Mouse (Mus musculus): ENCODE measurements at regions not wholly inside any gene's neighbourhood (a gene's known extent, or its start where the extent isn't known, plus 50 kb on each side); places are given as distances from the start of the nearest gene placed in this dataset.

GRCm38 (mm10) chr14:111971857-111972256 is 297.0 kb downstream of the Slitrk5 start:
- ATAC-seq (replicated peaks; ENCODE audit: insufficient number of reproducible peaks, low FRiP score, low TSS enrichment, poor library complexity, severe bottlenecking) = no peak

- no peak for ATAC-seq (replicated peaks; ENCODE audit: insufficient number of reproducible peaks, low FRiP score, low TSS enrichment, poor library complexity, severe bottlenecking)
These were observed 321.0 kb downstream of the Slitrk5 start for GRCm38 (mm10) chr14:111995809-111996458.

- no peak for ATAC-seq (replicated peaks; ENCODE audit: insufficient number of reproducible peaks, low FRiP score, low TSS enrichment, poor library complexity, severe bottlenecking)
These were observed 327.2 kb downstream of the Slitrk5 start for GRCm38 (mm10) chr14:112002146-112002545.

- ATAC-seq (replicated peaks; ENCODE audit: insufficient number of reproducible peaks, low FRiP score, low TSS enrichment, poor library complexity, severe bottlenecking) = no peak
These were observed 328.0 kb downstream of the Slitrk5 start for GRCm38 (mm10) chr14:112002881-112003280.

- ATAC-seq (replicated peaks; ENCODE audit: insufficient number of reproducible peaks, low FRiP score, low TSS enrichment, poor library complexity, severe bottlenecking) = no peak
These were observed 333.8 kb downstream of the Slitrk5 start for GRCm38 (mm10) chr14:112008651-112009050.

- ATAC-seq (replicated peaks; ENCODE audit: insufficient number of reproducible peaks, low FRiP score, low TSS enrichment, poor library complexity, severe bottlenecking) = no peak
These were observed 354.4 kb downstream of the Slitrk5 start for GRCm38 (mm10) chr14:112029331-112029730.

- ATAC-seq (replicated peaks; ENCODE audit: insufficient number of reproducible peaks, low FRiP score, low TSS enrichment, poor library complexity, severe bottlenecking) = 0 out of 2 replicates have a peak, but pooled peaks have one; percentile 35
These were observed 400.2 kb downstream of the Slitrk5 start for GRCm38 (mm10) chr14:112075071-112075470.

Measured in monocyte, adult 5-6 weeks (primary cell).